ENCODE assay signal across 8 mouse cellular contexts in the genomic region with DNA sequence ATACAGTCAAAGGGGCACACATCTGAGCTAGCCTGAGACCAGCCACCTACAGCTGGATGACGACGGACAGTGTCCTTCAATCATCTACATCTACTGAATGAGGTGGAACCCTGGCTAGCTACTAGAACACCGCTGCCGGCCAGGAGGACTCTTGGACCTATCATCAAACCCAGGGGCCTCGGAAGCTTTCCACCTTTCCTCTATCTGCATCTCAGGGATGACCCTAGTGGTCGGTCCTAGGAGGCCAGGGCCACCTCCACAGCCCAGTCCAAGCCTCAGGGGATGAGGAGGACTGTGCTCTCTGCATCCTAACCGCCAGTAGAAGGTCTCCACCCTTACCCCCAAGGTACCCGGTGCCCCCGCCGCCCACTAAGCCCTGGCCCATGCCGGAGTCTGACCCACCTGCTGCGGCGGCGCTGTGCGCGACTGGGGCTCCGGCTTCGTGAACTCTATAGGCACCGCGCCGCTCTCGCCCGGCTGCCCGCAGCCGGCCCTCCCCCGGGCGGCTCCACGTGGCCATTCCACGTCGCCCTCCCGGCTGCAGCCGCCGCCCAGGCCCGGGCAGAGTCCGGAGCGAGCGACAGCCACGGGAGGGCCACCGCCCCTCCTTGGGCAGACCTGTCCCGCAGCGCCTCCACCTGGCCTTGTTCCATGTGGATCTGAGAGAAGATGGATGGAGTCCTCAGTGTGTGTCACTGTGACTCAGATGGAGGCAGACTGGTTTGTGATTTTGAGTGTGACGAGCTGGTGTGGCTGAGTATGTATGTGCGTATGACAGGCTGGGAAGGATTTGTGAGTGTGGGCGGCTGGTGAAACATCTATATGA. TPM values are rescaled to one million over a fixed set of nuclear protein-coding genes. Genes with fewer than 3 reads are reported as not detected.
DNase-seq lines count a peak whose midpoint lies in the region; ATAC-seq and TF ChIP-seq lines count a peak whose summit lies in the region.

Gene Cgref1 (minus strand): TSS at position 636 of the 826 bp plus-strand sequence.

- peak; percentile 54; the same call in 1 of the 2 replicates for ATAC-seq in embryonic facial prominence, embryonic 11.5 days (replicated peaks; ENCODE audit: insufficient number of reproducible peaks, low FRiP score, low TSS enrichment, low read depth)
- ATAC-seq in heart, embryonic 14.5 days (ENCODE audit: insufficient number of reproducible peaks, insufficient read depth, low FRiP score, low read depth), result peak; percentile 32

- peak within 1 kb of the TSS; percentile 38 for H3K4me3 ChIP-seq in embryonic facial prominence, embryonic 11.5 days (ENCODE audit: low read depth, low read length)
- peak within 1 kb of the TSS; percentile 44 to 51 for H3K4me3 ChIP-seq in heart, embryonic 14.5 days (ENCODE audit: control insufficient read depth in 1 of 2, insufficient read depth in 1 of 2, low read depth in 1 of 2, low read length in 2 of 2)
- peak within 1 kb of the TSS; percentile 53; the same call in 1 of the 2 replicates for H3K4me3 ChIP-seq in liver, adult 2 months (ENCODE audit: insufficient read depth, low read depth, low read length)
- peak within 1 kb of the TSS; percentile 17 for H3K4me3 ChIP-seq in myocyte

- peak within 1 kb of the TSS; percentile 67 for H3K9ac ChIP-seq in embryonic facial prominence, embryonic 11.5 days (replicated peaks; ENCODE audit: low read length)
- peak within 1 kb of the TSS; percentile 64 for H3K9ac ChIP-seq in heart, embryonic 14.5 days (ENCODE audit: low read length)
- H3K9ac ChIP-seq in liver, adult 2 months (ENCODE audit: low read depth, low read length), result peak within 1 kb of the TSS; percentile 64

- H3ac ChIP-seq in myocyte (ENCODE audit: control insufficient read depth, insufficient read length), result no peak within 1 kb of the TSS

- no peaks in the 10 kb centered on the region for H3K9me3 ChIP-seq in embryonic facial prominence, embryonic 11.5 days (replicated peaks; ENCODE audit: control insufficient read depth, low read length)
- no peaks in the 10 kb centered on the region for H3K9me3 ChIP-seq in heart, embryonic 14.5 days (ENCODE audit: control insufficient read depth, low read length)

- TF ChIP-seq CTCF in liver, adult 2 months (IDR thresholded peaks at IDR 0.05; ENCODE audit: low read depth, low read length), result peak; percentile 47

- no peaks in the 10 kb centered on the region for H3K36me3 ChIP-seq in embryonic facial prominence, embryonic 11.5 days (replicated peaks; ENCODE audit: control insufficient read depth, insufficient read depth, low read depth, low read length)
- H3K36me3 ChIP-seq in heart, embryonic 14.5 days (ENCODE audit: control insufficient read depth, insufficient read depth, low read length), result no peaks in the 10 kb centered on the region
- H3K36me3 ChIP-seq in liver, adult 2 months (ENCODE audit: control insufficient read depth, insufficient read depth, low read length), result no peaks in the 10 kb centered on the region
- no peaks in the 10 kb centered on the region for H3K36me3 ChIP-seq in myocyte (ENCODE audit: control insufficient read depth, insufficient read depth)

- H3K79me2 ChIP-seq in liver, adult 2 months (ENCODE audit: control insufficient read depth, insufficient read depth, low read length), result no peaks in the 10 kb centered on the region; the same call in 1 of the 2 replicates
- H3K79me2 ChIP-seq in myocyte (ENCODE audit: control insufficient read depth, insufficient read depth), result no peaks in the 10 kb centered on the region

- H3K4me2 ChIP-seq in embryonic facial prominence, embryonic 11.5 days (ENCODE audit: low read depth, low read length), result peak within 1 kb of the TSS; percentile 96
- peak within 1 kb of the TSS; percentile 76 for H3K4me2 ChIP-seq in heart, embryonic 14.5 days (ENCODE audit: low read length)
- H3K4me2 ChIP-seq in myocyte (ENCODE audit: low read depth), result peak within 1 kb of the TSS; percentile 66

- DNase-seq in 3134 (ENCODE audit: extremely low read depth, insufficient read length, low spot score), result peak; percentile 76
- DNase-seq in adrenal gland, adult 2 months, result peak; percentile 89
- peak; percentile 51 for DNase-seq in embryonic facial prominence, embryonic 11.5 days (ENCODE audit: low spot score)
- DNase-seq in kidney, postnatal 10 days, result peak; percentile 83
- no peak for DNase-seq in liver, adult 2 months (ENCODE audit: extremely low read depth, low read depth, low spot score)
- peak; percentile 46 for DNase-seq in thymus, postnatal 14 days

- H3K4me1 ChIP-seq in embryonic facial prominence, embryonic 11.5 days (ENCODE audit: control insufficient read depth, insufficient read depth, low read length), result no peaks in the 10 kb centered on the region
- peaks cover 0 to 1% of the 10 kb centered on the region in 2 experiments; a peak in 1 of 4 replicates for H3K4me1 ChIP-seq in heart, embryonic 14.5 days (ENCODE audit: control insufficient read depth in 2 of 2, insufficient read depth in 2 of 2, low read length in 2 of 2)
- peaks cover 7% of the 10 kb centered on the region for H3K4me1 ChIP-seq in liver, adult 2 months (ENCODE audit: control insufficient read depth, insufficient read depth, low read length)

- H3K27ac ChIP-seq in embryonic facial prominence, embryonic 11.5 days (replicated peaks; ENCODE audit: low read depth, low read length), result no peak within 1 kb of the TSS
- no peak within 1 kb of the TSS for H3K27ac ChIP-seq in heart, embryonic 14.5 days (replicated peaks in 1 of 2; ENCODE audit: control insufficient read depth in 1 of 2, insufficient read depth in 1 of 2, low read depth in 2 of 2, low read length in 2 of 2)
- no peak within 1 kb of the TSS for H3K27ac ChIP-seq in liver, adult 2 months (replicated peaks; ENCODE audit: insufficient read depth, low read depth, low read length)

- TF ChIP-seq POLR2A in liver, adult 2 months (IDR thresholded peaks at IDR 0.05; ENCODE audit: extremely low read depth, insufficient read depth, low read length), result no peak
- TF ChIP-seq POLR2A in myocyte (IDR thresholded peaks at IDR 0.05; ENCODE audit: insufficient read length, low read depth), result peak; percentile 30

- 5% methylated on average over 44 of the region's 44 CpGs for WGBS in embryonic facial prominence, embryonic 11.5 days
- WGBS in heart, embryonic 14.5 days, result 7% methylated on average over 44 of the region's 44 CpGs
- WGBS in liver, adult 2 months, result 8% methylated on average over 44 of the region's 44 CpGs

- H3K27me3 ChIP-seq in embryonic facial prominence, embryonic 11.5 days (ENCODE audit: control insufficient read depth, insufficient read depth, low read length), result peaks cover 3% of the 10 kb centered on the region
- H3K27me3 ChIP-seq in heart, embryonic 14.5 days (ENCODE audit: control insufficient read depth, insufficient read depth, low read length), result peaks cover 12% of the 10 kb centered on the region
- no peaks in the 10 kb centered on the region for H3K27me3 ChIP-seq in liver, adult 2 months (ENCODE audit: control insufficient read depth, insufficient read depth, low read length)
- no peaks in the 10 kb centered on the region for H3K27me3 ChIP-seq in myocyte (ENCODE audit: control insufficient read depth, insufficient read depth, insufficient read length)

TF ChIP-seq in myocyte, 11 proteins besides CTCF, POLR2A, EP300 and RAD21:
- no peak for TF ChIP-seq TCF12 (IDR thresholded peaks at IDR 0.05; ENCODE audit: insufficient read depth, poor library complexity, severe bottlenecking)
- TF ChIP-seq REST (IDR thresholded peaks at IDR 0.05; ENCODE audit: insufficient read depth, insufficient read length), result no peak
- TF ChIP-seq E2F4 (IDR thresholded peaks at IDR 0.05; ENCODE audit: insufficient read depth), result no peak
- TF ChIP-seq CEBPB (IDR thresholded peaks at IDR 0.05; ENCODE audit: insufficient read depth, poor library complexity, severe bottlenecking), result no peak
- peak in 2 of 3 experiments; percentile 10 to 36 for TF ChIP-seq MYOD1 (IDR thresholded peaks at IDR 0.05; ENCODE audit: control insufficient read depth in 1 of 3, insufficient read length in 2 of 3, low read depth in 2 of 3)
- TF ChIP-seq MYOG (IDR thresholded peaks at IDR 0.05; ENCODE audit: control insufficient read depth in 1 of 3, insufficient read depth in 1 of 3, insufficient read length in 2 of 3, low read depth in 2 of 3), result peak in 1 of 3 experiments; percentile 52
- no peak for TF ChIP-seq POLR2AphosphoS2 (IDR thresholded peaks at IDR 0.05; ENCODE audit: insufficient read length, low read depth)

RNA-seq across cellular contexts. Expression of gene Cgref1, which starts in this region (rescaled TPM):
- 1 to 10 TPM in 1 of 2 experiments, under 1 TPM in 1; 0.58 to 2.5 TPM for total RNA-seq in adrenal gland, adult 2 months (2021)
- polyA plus RNA-seq in adrenal gland, adult 2 months (2012; rRNA removed), result 1.5 and 2.0 TPM in 2 replicates
- polyA plus RNA-seq in embryonic facial prominence, embryonic 11.5 days (2014; fragmentation: Nextera tagmentation; extraction: Ambion mirVana), result 3.7 and 4.4 TPM in 2 replicates
- 2.0 and 3.8 TPM in 2 replicates for polyA plus RNA-seq in heart, embryonic 14.5 days (2014; fragmentation: Nextera tagmentation; extraction: Ambion mirVana)
- 0.60 and 0.74 TPM in 2 replicates for total RNA-seq in liver, adult 2 months (2014; rRNA removed)
- polyA plus RNA-seq in liver, adult 2 months (2012; rRNA removed), result 0.28 and 0.34 TPM in 2 replicates
- 26.2 TPM for polyA plus RNA-seq in myocyte (2012; fragmentation: generic; extraction: Trizol)
